Comparison of ENCODE assay signal across 9 mouse cellular contexts in genomic region chr6:83693835-83694234, GRCm38 (mm10). TPM values are rescaled to one million over a fixed set of nuclear protein-coding genes. Genes with fewer than 3 reads are reported as not detected.
DNase-seq lines count a peak whose midpoint lies in the region; ATAC-seq and TF ChIP-seq lines count a peak whose summit lies in the region.
"Had no signal": no experiment of that assay in that cellular context is flagged by ENCODE, and none has a peak within 500 bp of the region (broad histone marks: within the 10 kb centered on the region; RNA-seq: fewer than 3 reads in every experiment).

No protein-coding gene starts in this region.

- H3K36me3 ChIP-seq in heart, postnatal 0 days (replicated peaks; ENCODE audit: control insufficient read depth, insufficient read depth, low read length): no peaks in the 10 kb centered on the region
- H3K36me3 ChIP-seq in CH12.LX (replicated peaks in 1 of 2; ENCODE audit: control insufficient read depth in 1 of 2, insufficient read depth in 1 of 2, low read length in 1 of 2): no peaks in the 10 kb centered on the region

- intact Hi-C loops in heart, postnatal 25 days (cut with DNase I): loop anchor here (1.0 kb wide), 1 partner anchor 37 kb away; no protein-coding TSS in a partner anchor

- dilution Hi-C loops in CH12.LX (cut with MboI; ENCODE audit: extremely low pct_ligation_motif_present, extremely low pct_unique_long_range_greater_than_20kb, low sequenced_read_pairs): no loop called here

- no peak overlapping the region for H3K27ac ChIP-seq in heart, postnatal 0 days (ENCODE audit: low read depth)
- no peak overlapping the region for H3K27ac ChIP-seq in CH12.LX (ENCODE audit: insufficient read depth, low read depth)

- TF ChIP-seq CTCF in heart, postnatal 0 days (IDR thresholded peaks at IDR 0.05; ENCODE audit: low read depth): peak; percentile 71
- peak; percentile 56 to 85; a peak in 3 of 4 replicates for TF ChIP-seq CTCF in CH12.LX (conservative IDR thresholded peaks at IDR 0.05 in 1 of 2, IDR thresholded peaks at IDR 0.05 in 1 of 2; ENCODE audit: low read depth in 2 of 2, low read length in 2 of 2)

- no peak for TF ChIP-seq POLR2A in CH12.LX (IDR thresholded peaks at IDR 0.05; ENCODE audit: low read depth, low read length)

- peak; percentile 69 for DNase-seq in heart, postnatal 0 days (ENCODE audit: low spot score)
- no peak for DNase-seq in heart, postnatal 25 days (ENCODE audit: low spot score)
- DNase-seq in 3134 (ENCODE audit: extremely low read depth, insufficient read length, low spot score) (peak; percentile 25), CH12.LX (ENCODE audit: extremely low read depth) (peak; percentile 73)
- peak; percentile 32 for DNase-seq in c-Kit-positive CD71-positive TER-119-negative erythroid progenitor cells, embryonic 14.5 days (ENCODE audit: low read depth)
- peak; percentile 56 to 74 for DNase-seq in kidney, postnatal 36 days
- peak; percentile 93 for DNase-seq in retina, embryonic 14.5 days (ENCODE audit: low spot score)

- no peaks in the 10 kb centered on the region for H3K9me3 ChIP-seq in heart, postnatal 0 days (replicated peaks; ENCODE audit: control insufficient read depth, low read length)
- H3K9me3 ChIP-seq in CH12.LX (replicated peaks; ENCODE audit: low read length): no peaks in the 10 kb centered on the region

- peak; percentile 79 for TF ChIP-seq RAD21 in CH12.LX (IDR thresholded peaks at IDR 0.05; ENCODE audit: low read depth, low read length)

- H3K79me2 ChIP-seq in CH12.LX (replicated peaks; ENCODE audit: control insufficient read depth, extremely low read depth, insufficient read depth, poor library complexity, severe bottlenecking): no peaks in the 10 kb centered on the region

- no peak overlapping the region for H3K4me2 ChIP-seq in heart, postnatal 0 days (ENCODE audit: low read depth, low read length)
- no peak overlapping the region for H3K4me2 ChIP-seq in CH12.LX (ENCODE audit: insufficient read depth, low read depth, poor library complexity, severe bottlenecking)

- H3K4me3 ChIP-seq in heart, postnatal 0 days (ENCODE audit: low read depth, low read length): no peak overlapping the region
- no peak overlapping the region for H3K4me3 ChIP-seq in CH12.LX (replicated peaks in 1 of 3; ENCODE audit: low read depth in 2 of 3, low read length in 2 of 3, poor library complexity in 1 of 3)

- H3K9ac ChIP-seq in heart, postnatal 0 days (replicated peaks; ENCODE audit: low read depth, low read length): no peak overlapping the region
- no peak overlapping the region for H3K9ac ChIP-seq in CH12.LX (ENCODE audit: insufficient read depth, low read depth)

- no peak for TF ChIP-seq EP300 in heart, postnatal 0 days (IDR thresholded peaks at IDR 0.05; ENCODE audit: low read depth)
- no peak for TF ChIP-seq EP300 in CH12.LX (IDR thresholded peaks at IDR 0.05; ENCODE audit: low read length)

- in situ Hi-C loops in CH12.LX (cut with MboI; ENCODE audit: low pct_ligation_motif_present, low pct_unique_long_range_greater_than_20kb, low sequenced_read_pairs): no loop called here

- no peak for ATAC-seq in heart, postnatal 0 days (ENCODE audit: insufficient read depth, low read depth)
- no peak for ATAC-seq in monocyte, adult 5-6 weeks (replicated peaks; ENCODE audit: insufficient number of reproducible peaks, low FRiP score, low TSS enrichment, poor library complexity, severe bottlenecking)

- WGBS in heart, postnatal 0 days: 2% methylated on average over 9 of the region's 9 CpGs

- H3K4me1 ChIP-seq in heart, postnatal 0 days (ENCODE audit: control insufficient read depth, insufficient read depth): no peaks in the 10 kb centered on the region
- H3K4me1 ChIP-seq in CH12.LX (ENCODE audit: control insufficient read depth in 1 of 2, insufficient read depth in 2 of 2): peaks cover 14 to 20% of the 10 kb centered on the region in 2 experiments

- peaks cover 96% of the 10 kb centered on the region for H3K27me3 ChIP-seq in heart, postnatal 0 days (ENCODE audit: control insufficient read depth, insufficient read depth, low read length)
- peaks cover 81% of the 10 kb centered on the region for H3K27me3 ChIP-seq in CH12.LX (replicated peaks)

TF ChIP-seq in CH12.LX, 34 proteins besides CTCF, POLR2A, EP300 and RAD21:
- TF ChIP-seq ZC3H11A (IDR thresholded peaks at IDR 0.05; ENCODE audit: low read depth, low read length) (no peak), SMC3 (IDR thresholded peaks at IDR 0.05; ENCODE audit: low read depth, low read length) (peak; percentile 44), ZNF384 (IDR thresholded peaks at IDR 0.05; ENCODE audit: low read depth, low read length) (peak; percentile 96)

RNA-seq across cellular contexts. Expression of gene Cd207, which starts 16.2 kb away (rescaled TPM):
- total RNA-seq in heart, postnatal 0 days (2014; rRNA removed; ENCODE audit: low replicate concordance): 0.11 and 0.19 TPM in 2 replicates
- polyA plus RNA-seq in heart, postnatal 0 days (2015; fragmentation: Nextera tagmentation; extraction: Ambion mirVana): 0.75 and 1.2 TPM in 2 replicates
- total RNA-seq in heart, postnatal 25 days (2021): 1 to 10 TPM; 1.0 to 1.5 TPM
- not detected in 2 replicates for total RNA-seq in CH12.LX (2012; rRNA removed)
- not detected in 2 replicates for total RNA-seq in CH12.LX (2014; rRNA removed)
- not detected in 2 replicates for polyA plus RNA-seq in CH12.LX (2012; ENCODE audit: insufficient read length, low read depth)
- not detected in 3 replicates for total RNA-seq in monocyte, adult 5-6 weeks (2017)
- total RNA-seq: gastrocnemius, postnatal 4 days had no signal

RNA-seq across cellular contexts. Expression of gene Vax2, which starts 17.2 kb away (rescaled TPM):
- total RNA-seq in heart, postnatal 0 days (2014; rRNA removed; ENCODE audit: low replicate concordance): not detected in 2 replicates
- not detected in 2 replicates for polyA plus RNA-seq in heart, postnatal 0 days (2015; fragmentation: Nextera tagmentation; extraction: Ambion mirVana)
- not detected for total RNA-seq in heart, postnatal 25 days (2021)
- total RNA-seq in CH12.LX (2012; rRNA removed): not detected in 2 replicates
- total RNA-seq in CH12.LX (2014; rRNA removed): not detected in 2 replicates
- not detected in 2 replicates for polyA plus RNA-seq in CH12.LX (2012; ENCODE audit: insufficient read length, low read depth)
- not detected in 3 replicates for total RNA-seq in monocyte, adult 5-6 weeks (2017)
- total RNA-seq: gastrocnemius, postnatal 4 days had no signal

RNA-seq across cellular contexts. Expression of gene Clec4f, which starts 37.8 kb away (rescaled TPM):
- 1.7 TPM in 1 of 2 replicates, not detected in the other for total RNA-seq in heart, postnatal 0 days (2014; rRNA removed; ENCODE audit: low replicate concordance)
- 0.59 and 0.66 TPM in 2 replicates for polyA plus RNA-seq in heart, postnatal 0 days (2015; fragmentation: Nextera tagmentation; extraction: Ambion mirVana)
- total RNA-seq in heart, postnatal 25 days (2021): not detected
- total RNA-seq in CH12.LX (2012; rRNA removed): not detected in 2 replicates
- total RNA-seq in CH12.LX (2014; rRNA removed): not detected in 2 replicates
- polyA plus RNA-seq in CH12.LX (2012; ENCODE audit: insufficient read length, low read depth): not detected in 2 replicates
- total RNA-seq in monocyte, adult 5-6 weeks (2017): not detected in 3 replicates

RNA-seq across cellular contexts. Expression of gene Atp6v1b1, which starts 49.0 kb away (rescaled TPM):
- total RNA-seq in heart, postnatal 0 days (2014; rRNA removed; ENCODE audit: low replicate concordance): 0.15 and 4.1 TPM in 2 replicates
- polyA plus RNA-seq in heart, postnatal 0 days (2015; fragmentation: Nextera tagmentation; extraction: Ambion mirVana): 0.10 TPM in 1 of 2 replicates, not detected in the other
- not detected for total RNA-seq in heart, postnatal 25 days (2021)
- total RNA-seq in CH12.LX (2012; rRNA removed) (not detected in 2 replicates), CH12.LX (2014; rRNA removed) (not detected in 2 replicates)
- not detected in 2 replicates for polyA plus RNA-seq in CH12.LX (2012; ENCODE audit: insufficient read length, low read depth)
- total RNA-seq in monocyte, adult 5-6 weeks (2017): not detected in 3 replicates
- total RNA-seq: gastrocnemius, postnatal 4 days had no signal
